Mouse (Mus musculus) kidney, postnatal 0 days (tissue): ENCODE data around the gene Mindy4b-ps. TPM values are rescaled to one million over a fixed set of nuclear protein-coding genes. Genes with fewer than 3 reads are reported as not detected.

Experiments
- ATAC-seq: fragments of 200-750 bp; cut with Nextera tagmentation; replicated peaks from 2 replicates; pipeline ENCODE4 v1.8.0; 2017; ENCODE audit warnings: low read depth, moderate number of reproducible peaks, moderate TSS enrichment, moderate library complexity; ENCODE audit not compliant: low FRiP score
- DNase-seq: peaks from one replicate; pipeline ENCODE4 v3.0.0-alpha.2; 2016; ENCODE audit warnings: low spot score
- H3K27ac ChIP-seq: fragments of 300-500 bp; sonication (generic); 2 replicates; pipeline ENCODE4 v1.5.1; 2014; ENCODE audit warnings: mild to moderate bottlenecking
- H3K27me3 ChIP-seq: fragments of 300-500 bp; sonication (generic); 2 replicates; pipeline ENCODE4 v1.6.1; 2014; ENCODE audit warnings: low read length, mixed read lengths; ENCODE audit not compliant: insufficient read depth
- H3K36me3 ChIP-seq: fragments of 300-500 bp; sonication (generic); 2 replicates; pipeline ENCODE4 v1.6.1; 2014; ENCODE audit warnings: low read length, mixed read lengths; ENCODE audit not compliant: insufficient read depth
- H3K4me1 ChIP-seq: fragments of 300-500 bp; sonication (generic); replicated peaks from 2 replicates; pipeline ENCODE4 v1.6.1; 2014; ENCODE audit warnings: antibody characterized with exemption, low read length, mixed read lengths; ENCODE audit not compliant: insufficient read depth
- H3K4me2 ChIP-seq: fragments of 300-500 bp; sonication (generic); 2 replicates; pipeline ENCODE4 v1.6.1; 2014; ENCODE audit warnings: mild to moderate bottlenecking, low read length, moderate library complexity, mixed read lengths
- H3K4me3 ChIP-seq: fragments of 300-500 bp; sonication (generic); replicated peaks from 2 replicates; pipeline ENCODE4 v1.5.1; 2014; ENCODE audit warnings: low read depth, low read length
- H3K9ac ChIP-seq: fragments of 300-500 bp; sonication (generic); 2 replicates; pipeline ENCODE4 v1.6.1; 2014; ENCODE audit warnings: low read depth, low read length
- H3K9me3 ChIP-seq: fragments of 300-500 bp; sonication (generic); replicated peaks from 2 replicates; pipeline ENCODE4 v1.6.1; 2016; ENCODE audit warnings: low read length, inconsistent platforms, mixed read lengths
- CTCF ChIP-seq: IDR thresholded peaks from 2 replicates; pipeline ENCODE4 v1.5.1; 2016; ENCODE audit warnings: antibody characterized with exemption, low read depth, mild to moderate bottlenecking, moderate library complexity
- WGBS: fragments of 180-500 bp; shearing (Covaris S2); extraction: QIAGEN DNeasy Blood & Tissue Kit; methylation state at CpG from one replicate; pipeline ENCODE4 v1.1.7; 2014; 5-methylcytosine and 5-hydroxymethylcytosine counted together
- polyA plus RNA-seq: library from polyadenylated mRNA; unstranded; fragments of >200 nt; fragmentation: Nextera tagmentation; extraction: Ambion mirVana; gene quantifications from 2 replicates; pipeline ENCODE4 v1.2.1, GENCODE M21; 2015

Gene Mindy4b-ps
- polyA plus RNA-seq, 1 experiment from 2014 or later = not detected

DNA sequence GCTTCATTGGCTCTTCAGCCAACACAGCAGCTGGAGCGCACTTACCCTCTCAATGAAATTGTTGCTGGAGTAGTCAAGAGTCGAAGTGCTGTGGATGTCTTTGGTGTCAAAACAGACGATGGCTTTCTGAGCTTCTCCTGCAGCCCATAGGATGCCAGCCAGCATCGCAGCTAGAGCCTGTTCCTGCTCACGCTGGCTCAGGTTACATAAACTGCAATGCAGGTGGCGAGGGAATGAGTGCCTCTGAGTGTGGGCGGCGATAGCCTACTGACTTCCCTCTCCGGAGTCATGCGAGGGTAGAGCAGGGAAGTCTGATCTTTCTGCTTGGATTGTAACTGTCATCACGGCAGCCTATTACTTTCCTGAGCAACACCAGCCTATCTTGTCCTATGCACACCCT, 11.8 kb downstream of the Mindy4b-ps start:
- Histone ChIP-seq H3K4me3 (no peak overlapping the region), H3K27me3 (no peaks in the 10 kb centered on the region), H3K27ac (no peak overlapping the region), H3K4me2 (no peak overlapping the region), H3K9me3 (no peaks in the 10 kb centered on the region), H3K9ac (0 out of 2 replicates have a peak overlapping the region, but pooled peaks have one; percentile 13), H3K4me1 (no peaks in the 10 kb centered on the region), H3K36me3 (no peaks in the 10 kb centered on the region)
- WGBS = 23% methylated on average over 11 of the region's 11 CpGs
- DNase-seq (peak; percentile 10), ATAC-seq (no peak)
- no peak for TF ChIP-seq CTCF

- H3K4me2 ChIP-seq = no peak overlapping the region
- no peak overlapping the region for H3K4me3 ChIP-seq
- TF ChIP-seq CTCF = no peak
- WGBS = 62% methylated on average over 12 of the region's 12 CpGs
- no peaks in the 10 kb centered on the region for H3K27me3 ChIP-seq
- ATAC-seq (no peak), DNase-seq (no peak)
- no peaks in the 10 kb centered on the region for H3K4me1 ChIP-seq
- no peaks in the 10 kb centered on the region for H3K9me3 ChIP-seq
- no peak overlapping the region for H3K9ac ChIP-seq
- no peaks in the 10 kb centered on the region for H3K36me3 ChIP-seq
- no peak overlapping the region for H3K27ac ChIP-seq
Measured at GRCm38 (mm10) chr3:58809111-58809915, 12.8 kb downstream of the Mindy4b-ps start.

DNA sequence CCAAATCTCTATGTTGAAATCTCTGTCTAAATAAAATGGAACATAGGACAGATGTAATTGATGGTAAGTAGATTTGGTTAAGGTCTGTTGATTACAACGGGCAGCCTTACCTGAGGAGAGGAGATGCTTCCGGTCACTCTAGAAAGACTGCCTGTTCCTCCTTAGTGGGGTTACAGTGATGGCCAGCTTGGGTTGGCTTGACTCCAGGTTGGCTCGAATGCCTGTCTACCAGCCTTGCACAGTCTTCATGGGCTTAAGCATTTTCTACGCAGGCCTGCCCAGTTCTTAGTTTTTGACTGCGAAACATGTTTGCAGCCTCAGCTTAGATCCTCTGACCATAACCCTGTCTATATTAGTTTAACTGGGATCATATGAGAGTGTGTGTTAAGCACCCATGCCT, 13.5 kb downstream of the Mindy4b-ps start:
- no peaks in the 10 kb centered on the region for H3K4me1 ChIP-seq
- DNase-seq (no peak), ATAC-seq (no peak)
- H3K27me3 ChIP-seq = no peaks in the 10 kb centered on the region
- TF ChIP-seq CTCF = no peak
- H3K9ac ChIP-seq = no peak overlapping the region
- WGBS = 88% methylated on average over 5 of the region's 5 CpGs
- no peak overlapping the region for H3K27ac ChIP-seq
- no peaks in the 10 kb centered on the region for H3K9me3 ChIP-seq
- no peaks in the 10 kb centered on the region for H3K36me3 ChIP-seq
- no peak overlapping the region for H3K4me3 ChIP-seq
- no peak overlapping the region for H3K4me2 ChIP-seq

DNA sequence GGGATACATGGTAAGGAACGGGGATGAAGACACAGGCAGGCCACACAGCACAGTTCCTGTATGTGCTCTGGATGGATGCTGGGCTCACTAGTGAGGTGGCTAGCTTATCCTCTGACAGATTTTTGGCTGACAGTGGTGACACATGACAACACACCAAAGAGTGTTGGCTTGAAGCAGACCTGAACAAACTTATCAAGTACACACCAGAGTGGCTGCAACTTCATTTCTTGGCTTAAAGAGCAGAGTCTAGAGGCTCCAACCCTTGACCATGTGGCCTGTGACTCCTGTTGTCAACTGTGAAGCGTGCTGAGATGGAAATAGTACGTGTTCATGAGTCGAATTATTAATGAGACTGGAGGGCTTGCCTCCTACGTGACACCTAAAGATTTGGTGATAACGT, 17.4 kb downstream of the Mindy4b-ps start:
- no peak for ATAC-seq
- no peak for TF ChIP-seq CTCF
- Histone ChIP-seq H3K27me3 (no peaks in the 10 kb centered on the region), H3K27ac (no peak overlapping the region), H3K4me2 (no peak overlapping the region), H3K9me3 (no peaks in the 10 kb centered on the region), H3K9ac (no peak overlapping the region), H3K4me3 (no peak overlapping the region), H3K36me3 (no peaks in the 10 kb centered on the region), H3K4me1 (no peaks in the 10 kb centered on the region)
- no peak for DNase-seq
- WGBS = 81% methylated on average over 6 of the region's 6 CpGs

GRCm38 (mm10) chr3:58798676-58799075, 23.4 kb downstream of the Mindy4b-ps start:
- no peak for TF ChIP-seq CTCF
- Histone ChIP-seq H3K27me3 (no peaks in the 10 kb centered on the region), H3K4me2 (no peak overlapping the region), H3K4me1 (no peaks in the 10 kb centered on the region), H3K9ac (no peak overlapping the region), H3K9me3 (no peaks in the 10 kb centered on the region), H3K27ac (no peak overlapping the region), H3K36me3 (no peaks in the 10 kb centered on the region), H3K4me3 (no peak overlapping the region)
- WGBS = 78% methylated on average over 4 of the region's 4 CpGs
- DNase-seq (no peak), ATAC-seq (no peak)

DNA sequence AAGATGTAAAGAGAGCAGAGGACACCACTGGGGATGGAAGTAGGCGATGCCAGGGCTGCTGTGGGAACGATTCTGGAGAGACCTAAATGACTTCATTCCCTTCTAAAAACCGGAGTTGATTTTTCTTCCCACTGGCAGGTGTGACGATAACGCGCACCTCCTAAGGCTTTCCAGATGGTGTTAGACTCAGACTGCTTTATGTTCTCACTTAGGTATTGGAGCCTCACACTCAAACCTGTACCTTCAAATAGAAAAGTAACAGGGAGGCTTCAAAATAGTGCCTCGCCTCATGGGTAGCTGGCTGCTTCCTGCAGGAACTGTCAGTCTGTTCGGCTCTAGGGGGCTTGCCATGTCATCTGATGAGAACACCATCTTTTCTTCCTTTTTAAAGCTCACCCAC, 23.9 kb downstream of the Mindy4b-ps start:
- 84% methylated on average over 8 of the region's 8 CpGs for WGBS
- DNase-seq = no peak
- TF ChIP-seq CTCF = no peak

More for the DNA sequence above, 23.9 kb downstream of the Mindy4b-ps start:
- H3K4me2 ChIP-seq = no peak overlapping the region
- no peak overlapping the region for H3K9ac ChIP-seq
- H3K4me1 ChIP-seq = no peaks in the 10 kb centered on the region
- H3K36me3 ChIP-seq = no peaks in the 10 kb centered on the region
- H3K27ac ChIP-seq = no peak overlapping the region
- H3K9me3 ChIP-seq = no peaks in the 10 kb centered on the region
- ATAC-seq = no peak
- H3K4me3 ChIP-seq = no peak overlapping the region
- no peaks in the 10 kb centered on the region for H3K27me3 ChIP-seq
